Mouse (Mus musculus): ENCODE measurements at regions not wholly inside any gene's neighbourhood (a gene's known extent, or its start where the extent isn't known, plus 50 kb on each side); places are given as distances from the start of the nearest gene placed in this dataset.

DNA sequence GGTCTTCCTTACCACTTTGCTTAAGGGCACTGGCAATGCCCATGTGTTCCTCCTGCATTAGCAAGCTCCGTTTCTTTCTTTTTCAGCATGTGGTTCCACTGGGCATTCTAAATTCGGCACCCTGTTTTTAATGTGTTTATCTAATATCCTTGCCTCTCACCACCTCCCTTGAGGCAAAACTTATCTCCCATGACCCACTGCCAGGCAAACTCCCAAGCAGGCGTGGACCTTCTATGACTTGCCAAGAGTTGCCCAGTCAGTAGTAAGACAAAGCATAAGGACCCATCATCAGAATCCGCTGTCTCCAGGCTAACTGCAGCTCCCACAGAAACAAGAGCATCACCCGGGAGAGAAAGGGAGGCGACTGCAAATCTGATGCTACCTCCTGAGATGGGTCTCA is 245.2 kb downstream of the Setd4 start:
- TF ChIP-seq CTCF (IDR thresholded peaks at IDR 0.05; ENCODE audit: low read depth) (no peak), EP300 (IDR thresholded peaks at IDR 0.05; ENCODE audit: low read depth) (peak; percentile 38)
